Mouse (Mus musculus): Measurements from ENCODE around the gene Bola2. TPM values are rescaled to one million over a fixed set of nuclear protein-coding genes. Genes with fewer than 3 reads are reported as not detected.

Bola2 gene
- total and polyA plus RNA-seq, 3 experiments: 163 to 436 TPM; not detected in 1

DNA sequence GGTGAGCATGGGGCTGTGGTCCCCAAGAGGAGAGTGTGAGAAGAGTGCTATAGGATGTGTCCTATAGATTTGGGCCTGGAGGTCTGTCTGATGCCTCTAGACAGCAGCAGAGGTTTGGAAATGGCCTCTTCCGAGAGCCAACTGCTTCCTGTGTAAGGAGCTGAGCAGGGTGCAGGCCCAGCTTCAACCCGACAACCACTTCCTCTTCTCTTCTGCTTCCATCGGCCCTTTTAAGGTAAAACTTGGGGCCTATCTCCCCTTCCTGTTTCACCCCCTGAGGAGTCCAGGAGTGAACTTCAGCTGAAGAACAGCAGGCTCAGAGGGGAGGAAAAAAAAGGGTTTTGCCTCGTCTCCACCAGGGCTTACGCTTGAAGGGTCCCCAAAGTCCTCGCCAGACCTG, 7.2 kb downstream of the Bola2 start (continued):
- TF ChIP-seq NELFE (IDR thresholded peaks at IDR 0.05; ENCODE audit: low read depth, low read length) (peak; percentile 59), ELF1 (IDR thresholded peaks at IDR 0.05; ENCODE audit: low read depth, low read length) (peak; percentile 82), HCFC1 (IDR thresholded peaks at IDR 0.05; ENCODE audit: low read depth, low read length) (peak; percentile 73), TCF12 (IDR thresholded peaks at IDR 0.05; ENCODE audit: low read depth, low read length) (0 out of 2 replicates have a peak, but pooled peaks have one; percentile 35), E2F4 (IDR thresholded peaks at IDR 0.05; ENCODE audit: borderline replicate concordance, low read depth, low read length) (no peak), EP300 (IDR thresholded peaks at IDR 0.05; ENCODE audit: low read depth in 1 of 2, low read length in 2 of 2) (peak in 1 of 2 experiments; percentile 61; a peak in 3 of 4 replicates), MAX (IDR thresholded peaks at IDR 0.05; ENCODE audit: low read length) (peak; percentile 60), ZNF384 (IDR thresholded peaks at IDR 0.05; ENCODE audit: low read depth, low read length) (peak; percentile 51), KAT2A (conservative IDR thresholded peaks at IDR 0.05; ENCODE audit: low read depth, low read length) (no peak), TAL1 (IDR thresholded peaks at IDR 0.05; ENCODE audit: low read length) (no peak)

DNA sequence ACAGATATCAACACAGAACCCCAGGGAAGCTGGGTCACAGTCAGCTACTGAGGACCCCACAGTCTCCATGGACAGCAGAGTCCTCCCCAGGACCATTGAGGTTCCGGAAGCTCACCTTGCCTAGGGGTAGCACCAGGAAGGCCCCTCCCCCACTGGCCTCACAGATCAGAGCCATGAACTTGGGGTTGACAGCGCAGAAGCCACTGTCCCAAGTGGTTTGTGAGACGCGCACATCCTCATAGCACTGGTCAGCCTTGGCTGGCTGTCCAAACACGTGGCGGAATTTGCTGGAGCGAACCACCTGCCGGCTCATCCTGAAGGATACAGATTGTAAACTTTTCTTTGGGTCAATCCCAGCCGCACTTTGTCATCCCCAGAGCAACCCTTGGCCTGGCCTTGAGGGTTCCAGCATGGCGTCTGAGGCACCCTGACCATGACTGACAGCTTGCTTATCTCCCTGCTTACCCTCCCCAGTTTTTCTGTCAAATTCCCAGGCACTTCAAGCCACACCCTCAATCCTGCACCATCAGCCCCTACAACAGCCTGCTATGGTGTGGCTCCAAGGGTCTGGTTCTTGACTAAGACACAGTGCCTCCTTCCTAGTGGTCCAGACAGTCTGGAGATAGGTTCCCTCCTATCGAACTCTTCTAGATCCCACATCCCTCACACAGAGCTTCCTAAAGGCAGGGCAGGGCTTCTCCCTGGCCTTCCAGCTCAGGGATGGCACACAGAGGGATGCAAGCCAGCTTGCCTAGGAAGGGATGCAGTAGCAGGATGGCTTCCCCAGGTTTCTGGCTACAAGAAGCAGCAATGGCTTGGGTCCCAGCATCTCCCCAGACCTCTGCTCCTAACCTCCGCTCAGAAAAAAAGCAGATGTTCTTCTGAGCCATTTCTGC, 7.9 kb downstream of the Bola2 start:
- Histone ChIP-seq H3K4me3 (ENCODE audit: control insufficient read depth in 1 of 2, insufficient read depth in 1 of 2, low read depth in 2 of 2, low read length in 2 of 2) (peak overlapping the region; percentile 65 to 88), H3K27me3 (ENCODE audit: control insufficient read depth in 1 of 2, insufficient read depth in 2 of 2, low read length in 2 of 2) (no peaks in the 10 kb centered on the region), H3K9ac (ENCODE audit: control insufficient read depth, low read depth, low read length, poor library complexity, severe bottlenecking) (peak overlapping the region; percentile 76), H3K36me3 (ENCODE audit: control insufficient read depth in 1 of 2, insufficient read depth in 2 of 2, low read length in 2 of 2) (peaks cover 0 to 28% of the 10 kb centered on the region in 2 experiments; a peak in 2 of 4 replicates), H3K27ac (ENCODE audit: control insufficient read depth, low read depth, low read length) (peak overlapping the region; percentile 93), H3K9me3 (replicated peaks; ENCODE audit: insufficient read depth, low read length) (no peaks in the 10 kb centered on the region), H3K79me2 (ENCODE audit: control insufficient read depth, insufficient read depth, low read length, poor library complexity) (peaks cover 27% of the 10 kb centered on the region), H3K4me1 (ENCODE audit: control insufficient read depth in 1 of 2, insufficient read depth in 2 of 2, low read length in 2 of 2) (peaks cover 11 to 35% of the 10 kb centered on the region in 2 experiments; a peak in 3 of 4 replicates)
- DNase-seq (ENCODE audit: low read depth, low spot score): peak; percentile 63
- TF ChIP-seq POLR2AphosphoS5 (IDR thresholded peaks at IDR 0.05; ENCODE audit: borderline replicate concordance, low read depth, low read length) (no peak), MXI1 (IDR thresholded peaks at IDR 0.05; ENCODE audit: low read depth, low read length) (no peak; the same call in none of the 2 replicates), CHD1 (IDR thresholded peaks at IDR 0.05; ENCODE audit: low read depth, low read length) (no peak; the same call in 1 of the 2 replicates), GATA1 (IDR thresholded peaks at IDR 0.05; ENCODE audit: low read depth, low read length) (no peak), ETS1 (IDR thresholded peaks at IDR 0.05; ENCODE audit: low read depth, low read length) (no peak), SMC3 (IDR thresholded peaks at IDR 0.05; ENCODE audit: low read depth, low read length) (no peak), TCF12 (IDR thresholded peaks at IDR 0.05; ENCODE audit: low read depth, low read length) (no peak), ZNF384 (IDR thresholded peaks at IDR 0.05; ENCODE audit: low read depth, low read length) (no peak), MEF2A (IDR thresholded peaks at IDR 0.05; ENCODE audit: extremely low read depth, insufficient replicate concordance, low read depth, low read length, poor library complexity, severe bottlenecking) (no peak), E2F4 (IDR thresholded peaks at IDR 0.05; ENCODE audit: borderline replicate concordance, low read depth, low read length) (no peak), TBP (IDR thresholded peaks at IDR 0.05; ENCODE audit: low read depth, low read length) (peak; percentile 47; the same call in 1 of the 2 replicates), BHLHE40 (IDR thresholded peaks at IDR 0.05; ENCODE audit: borderline replicate concordance, low read depth, low read length) (no peak), CHD2 (IDR thresholded peaks at IDR 0.05; ENCODE audit: low read length) (no peak), EP300 (IDR thresholded peaks at IDR 0.05; ENCODE audit: low read depth in 1 of 2, low read length in 2 of 2) (peak in 1 of 2 experiments; percentile 10; a peak in 1 of 4 replicates), UBTF (IDR thresholded peaks at IDR 0.05; ENCODE audit: borderline replicate concordance, insufficient read depth, low read depth, low read length) (no peak), KAT2A (conservative IDR thresholded peaks at IDR 0.05; ENCODE audit: low read depth, low read length) (no peak), SIN3A (IDR thresholded peaks at IDR 0.05; ENCODE audit: low read length) (peak; percentile 31; the same call in 1 of the 2 replicates), NRF1 (IDR thresholded peaks at IDR 0.05; ENCODE audit: insufficient read depth, low read depth, low read length, poor library complexity, severe bottlenecking) (no peak), POLR2AphosphoS2 (IDR thresholded peaks at IDR 0.05; ENCODE audit: low read length) (no peak), MYB (IDR thresholded peaks at IDR 0.05; ENCODE audit: low read depth, low read length) (no peak), USF1 (IDR thresholded peaks at IDR 0.05; ENCODE audit: low read depth, low read length) (no peak), MAX (IDR thresholded peaks at IDR 0.05; ENCODE audit: low read length) (no peak), MAZ (IDR thresholded peaks at IDR 0.05; ENCODE audit: low read depth, low read length) (0 out of 2 replicates have a peak, but pooled peaks have one; percentile 40), USF2 (IDR thresholded peaks at IDR 0.05; ENCODE audit: borderline replicate concordance in 1 of 2, insufficient read depth in 1 of 2, low read depth in 1 of 2, low read length in 2 of 2) (no peak), RAD21 (IDR thresholded peaks at IDR 0.05; ENCODE audit: low read depth, low read length) (no peak), MAFK (IDR thresholded peaks at IDR 0.05; ENCODE audit: borderline replicate concordance, low read depth, low read length) (no peak), ELF1 (IDR thresholded peaks at IDR 0.05; ENCODE audit: low read depth, low read length) (no peak)

Measured in MEL (cell line).